Mouse (Mus musculus) midbrain, embryonic 10.5 days (tissue): ENCODE data around the gene Cct2. TPM values are rescaled to one million over a fixed set of nuclear protein-coding genes. Genes with fewer than 3 reads are reported as not detected.
A peak's percentile ranks its signal among the peaks of the same experiment; 100 is the strongest.

Experiments used
- DNase-seq: peaks from one replicate; pipeline ENCODE4 v3.0.0-alpha.2; 2017; ENCODE audit warnings: low spot score
- H3K27ac ChIP-seq: fragments of 300-500 bp; sonication (generic); replicated peaks from 2 replicates; pipeline ENCODE4 v1.5.1; 2016; ENCODE audit warnings: mild to moderate bottlenecking
- H3K27me3 ChIP-seq: fragments of 300-500 bp; sonication (generic); 2 replicates; pipeline ENCODE4 v1.6.1; 2016; ENCODE audit warnings: low read depth, mild to moderate bottlenecking; ENCODE audit not compliant: poor library complexity, severe bottlenecking
- H3K36me3 ChIP-seq: fragments of 300-500 bp; sonication (generic); 2 replicates; pipeline ENCODE4 v1.6.1; 2016; ENCODE audit warnings: mild to moderate bottlenecking, moderate library complexity
- H3K4me1 ChIP-seq: fragments of 300-500 bp; sonication (generic); 2 replicates; pipeline ENCODE4 v1.6.1; 2016
- H3K4me3 ChIP-seq: fragments of 300-500 bp; sonication (generic); 2 replicates; pipeline ENCODE4 v1.5.1; 2016; ENCODE audit warnings: mild to moderate bottlenecking, moderate library complexity
- H3K9me3 ChIP-seq: fragments of 300-500 bp; sonication (generic); replicated peaks from 2 replicates; pipeline ENCODE4 v1.6.1; 2016; ENCODE audit warnings: mild to moderate bottlenecking
- WGBS: fragments of 180-500 bp; shearing (Covaris S2); methylation state at CpG from one replicate; pipeline ENCODE4 v1.1.7; 2016; 5-methylcytosine and 5-hydroxymethylcytosine counted together
- polyA plus RNA-seq: library from polyadenylated mRNA; unstranded; fragments of >200 nt; fragmentation: Nextera tagmentation; extraction: Ambion mirVana; gene quantifications from 2 replicates; pipeline ENCODE4 v1.2.1, GENCODE M21; 2016

Gene Cct2
- 290 and 327 TPM in 2 replicates for polyA plus RNA-seq

DNA sequence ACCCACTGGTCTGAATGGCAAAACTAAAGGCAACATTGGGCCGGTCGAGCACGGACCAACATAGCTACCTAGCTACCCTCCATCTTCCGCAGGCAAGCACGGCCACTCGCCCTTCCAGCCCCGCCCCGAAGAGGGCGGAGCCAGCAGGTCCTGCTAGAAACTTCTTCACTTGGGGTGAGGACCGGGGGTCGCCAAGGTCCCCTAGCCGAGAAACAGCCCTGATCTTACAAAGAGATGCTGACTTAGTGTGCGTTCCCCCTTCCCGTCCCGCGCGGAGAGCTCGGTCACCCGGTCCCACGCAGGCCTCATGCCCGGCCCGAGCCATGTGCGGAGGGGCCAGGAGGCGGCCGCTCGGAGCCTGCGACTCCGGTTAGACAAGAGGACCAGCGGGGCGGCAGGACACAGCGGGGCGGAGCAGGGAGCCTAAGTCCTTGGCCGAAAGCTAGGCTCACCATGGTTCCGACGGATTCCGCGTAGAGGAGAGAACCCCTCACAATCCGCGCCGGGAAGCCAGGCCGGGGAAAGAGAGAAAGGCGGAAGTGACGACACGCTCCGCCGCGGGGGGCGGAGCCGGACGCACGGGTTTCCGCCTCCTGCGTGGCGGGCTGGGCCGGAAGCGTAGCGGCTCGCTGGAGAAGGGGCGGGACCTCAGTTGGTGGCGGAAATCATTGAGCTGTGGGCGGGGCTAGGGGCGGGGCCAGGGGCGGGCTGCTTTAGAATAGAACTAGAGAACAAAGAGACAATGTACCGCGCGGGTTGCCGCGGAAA is at the start of gene Cct2:
Gene Cct2 (minus strand): TSS at position 561 of the 768 bp plus-strand sequence.
- WGBS: under 1% methylated on average over 68 of the region's 68 CpGs
- Histone ChIP-seq H3K9me3 (no peaks in the 10 kb centered on the region), H3K36me3 (peaks cover 38% of the 10 kb centered on the region), H3K4me1 (peaks cover 8% of the 10 kb centered on the region), H3K27me3 (no peaks in the 10 kb centered on the region), H3K4me3 (peak within 1 kb of the TSS; percentile 83), H3K27ac (peak within 1 kb of the TSS; percentile 92)
- DNase-seq: peak; percentile 98

DNA sequence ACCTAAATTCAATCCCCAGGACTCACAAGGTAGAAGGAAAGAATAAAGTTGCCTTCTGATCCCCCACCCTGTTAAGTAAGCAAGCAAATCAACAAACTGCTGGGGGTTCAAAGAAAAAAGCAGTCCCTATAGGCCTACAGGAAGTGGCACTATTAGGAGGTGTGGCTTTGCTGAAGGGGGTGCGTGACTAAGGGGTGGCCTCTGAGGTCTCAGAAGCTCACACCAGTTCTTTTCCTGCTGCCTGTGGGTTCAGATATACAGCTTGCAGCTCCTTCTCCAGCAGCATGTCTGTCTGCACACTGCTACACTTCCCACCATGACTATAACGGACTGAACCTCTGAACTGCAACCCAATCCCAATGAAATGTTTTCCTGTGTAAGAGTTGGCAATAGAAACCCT is 48.9 kb upstream of the Cct2 start:
- Histone ChIP-seq H3K9me3 (no peaks in the 10 kb centered on the region), H3K4me3 (no peak overlapping the region), H3K36me3 (no peaks in the 10 kb centered on the region), H3K27me3 (no peaks in the 10 kb centered on the region), H3K4me1 (peaks cover 31% of the 10 kb centered on the region), H3K27ac (no peak overlapping the region)
- no peak for DNase-seq
- 57% methylated on average over 2 of the region's 2 CpGs for WGBS

- WGBS: 70% methylated on average over 7 of the region's 7 CpGs
- DNase-seq: peak; percentile 26
These were observed 47.8 kb upstream of the Cct2 start for GRCm38 (mm10) chr10:117111455-117111854.

GRCm38 (mm10) chr10:117110271-117110670 is 46.7 kb upstream of the Cct2 start:
- Histone ChIP-seq H3K27ac (no peak overlapping the region), H3K9me3 (no peaks in the 10 kb centered on the region), H3K27me3 (no peaks in the 10 kb centered on the region), H3K4me3 (no peak overlapping the region), H3K4me1 (peaks cover 50% of the 10 kb centered on the region), H3K36me3 (no peaks in the 10 kb centered on the region)
- DNase-seq: no peak
- WGBS: 90% methylated on average over 3 of the region's 3 CpGs

More at GRCm38 (mm10) chr10:117111455-117111854, 47.8 kb upstream of the Cct2 start:
- Histone ChIP-seq H3K9me3 (no peaks in the 10 kb centered on the region), H3K36me3 (no peaks in the 10 kb centered on the region), H3K27ac (no peak overlapping the region), H3K27me3 (no peaks in the 10 kb centered on the region), H3K4me1 (peaks cover 38% of the 10 kb centered on the region), H3K4me3 (no peak overlapping the region)

GRCm38 (mm10) chr10:117106686-117107085 is 43.1 kb upstream of the Cct2 start:
- H3K27ac ChIP-seq: no peak overlapping the region
- WGBS: 22% methylated on average over 3 of the region's 3 CpGs
- no peaks in the 10 kb centered on the region for H3K9me3 ChIP-seq

DNA sequence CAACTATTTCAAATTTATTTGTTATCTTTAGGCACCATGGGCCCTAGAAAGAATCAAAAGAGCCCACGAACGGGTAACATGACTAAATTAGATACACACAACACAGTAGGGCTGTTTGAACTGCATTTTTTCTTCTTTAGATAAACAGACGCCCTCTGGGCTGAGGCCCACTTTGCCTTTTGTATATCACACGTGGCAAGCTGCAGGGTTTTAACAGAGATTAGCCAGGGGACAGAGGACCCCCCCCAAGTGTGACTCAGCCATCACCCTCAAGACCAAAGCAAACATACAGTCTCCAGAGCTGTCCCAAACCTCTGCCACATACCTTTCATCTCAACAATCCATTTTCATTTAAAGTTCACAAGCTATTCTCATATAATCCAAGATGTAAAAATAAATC is 42.6 kb upstream of the Cct2 start:
- no peaks in the 10 kb centered on the region for H3K27me3 ChIP-seq
- DNase-seq: no peak
- peaks cover 48% of the 10 kb centered on the region for H3K4me1 ChIP-seq
- no peaks in the 10 kb centered on the region for H3K36me3 ChIP-seq
- H3K4me3 ChIP-seq: no peak overlapping the region
- H3K9me3 ChIP-seq: no peaks in the 10 kb centered on the region
- 4% methylated on average over 4 of the region's 4 CpGs for WGBS
- no peak overlapping the region for H3K27ac ChIP-seq

More at GRCm38 (mm10) chr10:117106686-117107085, 43.1 kb upstream of the Cct2 start:
- DNase-seq: no peak
- Histone ChIP-seq H3K4me1 (peaks cover 52% of the 10 kb centered on the region), H3K27me3 (no peaks in the 10 kb centered on the region), H3K36me3 (no peaks in the 10 kb centered on the region), H3K4me3 (no peak overlapping the region)

GRCm38 (mm10) chr10:117105015-117105414 is 41.4 kb upstream of the Cct2 start:
- H3K4me3 ChIP-seq: no peak overlapping the region
- peak overlapping the region; percentile 52; the same call in 1 of the 2 replicates for H3K27ac ChIP-seq
- WGBS: 51% methylated on average over 4 of the region's 4 CpGs
- H3K4me1 ChIP-seq: peaks cover 41% of the 10 kb centered on the region
- H3K27me3 ChIP-seq: no peaks in the 10 kb centered on the region
- no peaks in the 10 kb centered on the region for H3K36me3 ChIP-seq
- H3K9me3 ChIP-seq: no peaks in the 10 kb centered on the region
- DNase-seq: no peak

GRCm38 (mm10) chr10:117103854-117104598 is 40.4 kb upstream of the Cct2 start:
- Histone ChIP-seq H3K36me3 (no peaks in the 10 kb centered on the region), H3K27me3 (no peaks in the 10 kb centered on the region), H3K4me3 (no peak overlapping the region), H3K4me1 (peaks cover 44% of the 10 kb centered on the region), H3K9me3 (no peaks in the 10 kb centered on the region), H3K27ac (no peak overlapping the region)
- no peak for DNase-seq

DNA sequence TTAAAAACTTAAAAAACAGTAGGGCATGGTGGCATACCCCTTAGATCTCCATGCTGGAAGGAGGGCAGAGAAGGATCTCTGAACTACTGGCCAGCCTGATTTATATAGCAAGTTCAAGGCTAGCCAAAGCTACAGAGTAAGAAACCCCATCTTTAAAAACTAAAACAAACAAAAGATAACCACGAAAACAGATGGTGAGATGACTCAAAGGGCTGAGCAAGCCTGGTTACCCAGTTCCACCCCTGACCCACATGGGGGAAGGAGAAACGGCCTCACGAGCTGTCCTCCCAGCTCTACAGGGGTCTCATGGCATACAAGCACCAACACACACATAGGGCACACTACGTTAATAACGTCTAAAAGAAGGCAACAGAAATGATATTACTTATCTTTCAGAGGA is 36.6 kb upstream of the Cct2 start:
- Histone ChIP-seq H3K4me1 (peaks cover 42% of the 10 kb centered on the region), H3K36me3 (no peaks in the 10 kb centered on the region; the same call in 1 of the 2 replicates), H3K27ac (no peak overlapping the region), H3K9me3 (no peaks in the 10 kb centered on the region), H3K4me3 (no peak overlapping the region), H3K27me3 (no peaks in the 10 kb centered on the region)
- DNase-seq: no peak
- WGBS: 83% methylated on average over 5 of the region's 5 CpGs

- H3K4me3 ChIP-seq: no peak overlapping the region
- H3K4me1 ChIP-seq: peaks cover 48% of the 10 kb centered on the region
- no peak for DNase-seq
- 71% methylated on average over 2 of the region's 2 CpGs for WGBS
- H3K36me3 ChIP-seq: peaks cover 11% of the 10 kb centered on the region
- peak overlapping the region; percentile 55 for H3K27ac ChIP-seq
- no peaks in the 10 kb centered on the region for H3K9me3 ChIP-seq
- H3K27me3 ChIP-seq: no peaks in the 10 kb centered on the region
These were observed 33.6 kb upstream of the Cct2 start for GRCm38 (mm10) chr10:117097116-117097698.

- H3K4me1 ChIP-seq: peaks cover 48% of the 10 kb centered on the region
- H3K9me3 ChIP-seq: no peaks in the 10 kb centered on the region
- no peak for DNase-seq
- no peak overlapping the region for H3K4me3 ChIP-seq
- H3K27me3 ChIP-seq: no peaks in the 10 kb centered on the region
- peaks cover 15% of the 10 kb centered on the region for H3K36me3 ChIP-seq
- WGBS: 88% methylated on average over 6 of the region's 6 CpGs
- peak overlapping the region; percentile 87; the same call in 1 of the 2 replicates for H3K27ac ChIP-seq
These were observed 32.5 kb upstream of the Cct2 start for GRCm38 (mm10) chr10:117096096-117096495.

- WGBS: 34% methylated on average over 15 of the region's 15 CpGs
- H3K4me3 ChIP-seq: peak overlapping the region; percentile 10; the same call in 1 of the 2 replicates
- H3K27ac ChIP-seq: peak overlapping the region; percentile 87
- peaks cover 48% of the 10 kb centered on the region for H3K4me1 ChIP-seq
- peaks cover 18% of the 10 kb centered on the region for H3K36me3 ChIP-seq
- H3K27me3 ChIP-seq: no peaks in the 10 kb centered on the region
- H3K9me3 ChIP-seq: no peaks in the 10 kb centered on the region
- DNase-seq: peak; percentile 78
These were observed 31.1 kb upstream of the Cct2 start for GRCm38 (mm10) chr10:117094504-117095329.
